Mouse (Mus musculus) erythroblast, embryonic 14.5 days (primary cell): ENCODE data around the gene Uhrf1bp1l.

ENCODE experiments used
- GATA1 ChIP-seq: IDR thresholded peaks from 2 replicates; pipeline ENCODE4 v1.6.1; 2012; ENCODE audit warnings: low read length, inconsistent platforms, mixed read lengths
- TAL1 ChIP-seq: IDR thresholded peaks from 3 replicates; pipeline ENCODE4 v1.6.1; 2012; ENCODE audit warnings: low read length, inconsistent platforms, mixed read lengths

GRCm38 (mm10) chr10:89697956-89698355 lies 46.8 kb upstream of the Uhrf1bp1l start:
- TF ChIP-seq GATA1: no peak
- no peak for TF ChIP-seq TAL1
